Mouse (Mus musculus) kidney, adult 2 months (tissue): ENCODE measurements around the gene Large2.

Experiments
- CTCF ChIP-seq: fragments of 200-500 bp; conservative IDR thresholded peaks from 2 replicates; pipeline ENCODE4 v1.5.1; 2011; ENCODE audit warnings: low read depth, mild to moderate bottlenecking, control low read depth, low read length, moderate library complexity, mixed read lengths; ENCODE audit not compliant: insufficient read depth, insufficient read length
- POLR2A ChIP-seq: fragments of 200-500 bp; IDR thresholded peaks from one replicate; pipeline ENCODE4 v1.6.1; 2011; ENCODE audit warnings: low read depth, low read length, control low read depth

DNA sequence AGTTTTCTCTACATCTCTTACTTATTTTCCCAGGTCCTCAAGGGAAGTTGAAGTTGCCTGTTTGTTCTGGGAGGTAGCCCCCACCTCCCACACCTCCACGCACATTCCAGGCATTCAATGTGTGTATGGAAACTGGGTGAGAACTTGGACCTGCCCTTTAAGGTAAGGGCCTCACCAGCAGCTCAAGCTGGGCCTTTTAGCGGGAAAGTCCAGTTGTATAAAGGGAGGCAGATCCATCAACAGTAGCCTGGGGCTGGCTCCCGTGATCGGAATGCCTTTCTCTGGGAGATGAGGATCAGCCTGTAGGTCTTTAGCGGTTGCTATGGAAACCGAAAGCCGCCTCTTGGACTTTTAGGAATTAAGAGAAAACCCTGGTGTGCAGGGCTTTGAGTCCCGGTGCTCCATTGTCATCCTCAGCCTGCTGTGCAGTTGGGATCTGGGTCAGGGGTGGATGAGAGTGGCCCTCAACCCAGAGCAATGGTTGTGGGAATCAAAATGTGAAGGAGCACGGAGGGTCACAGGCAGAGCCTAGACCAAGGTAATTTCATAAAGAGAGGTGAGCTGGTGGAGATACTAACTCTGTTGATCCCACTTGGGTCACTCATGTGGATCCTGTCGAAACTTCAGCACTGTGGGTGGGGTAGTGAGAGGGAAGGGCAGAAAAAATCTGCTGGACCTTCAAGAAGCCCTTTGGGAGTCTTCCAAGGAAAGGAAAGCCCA, 2.5 kb downstream of the Large2 start:
- TF ChIP-seq CTCF (no peak), POLR2A (no peak)
